Mouse (Mus musculus) heart, embryonic 11.5 days (tissue): ENCODE results near the gene Enthd1. TPM values are rescaled to one million over a fixed set of nuclear protein-coding genes. Genes with fewer than 3 reads are reported as not detected.

Experiments
- ATAC-seq: fragments of 200-750 bp; cut with Nextera tagmentation; replicated peaks from 2 replicates; pipeline ENCODE4 v1.8.0; 2017; ENCODE audit warnings: moderate library complexity; ENCODE audit not compliant: insufficient number of reproducible peaks, low FRiP score, low TSS enrichment
- H3K27ac ChIP-seq: fragments of 300-500 bp; sonication (generic); 2 replicates; pipeline ENCODE4 v1.5.1; 2014; ENCODE audit warnings: mild to moderate bottlenecking, low read depth, low read length
- H3K27me3 ChIP-seq: fragments of 300-500 bp; sonication (generic); 2 replicates; pipeline ENCODE4 v1.6.1; 2014; ENCODE audit warnings: mild to moderate bottlenecking, low read length, mixed read lengths; ENCODE audit not compliant: control insufficient read depth, insufficient read depth
- H3K36me3 ChIP-seq: fragments of 300-500 bp; sonication (generic); 2 replicates; pipeline ENCODE4 v1.6.1; 2014; ENCODE audit warnings: mild to moderate bottlenecking, low read length, moderate library complexity, mixed read lengths; ENCODE audit not compliant: control insufficient read depth, insufficient read depth
- H3K4me1 ChIP-seq: fragments of 300-500 bp; sonication (generic); 2 replicates; pipeline ENCODE4 v1.6.1; 2014; ENCODE audit warnings: low read length; ENCODE audit not compliant: control insufficient read depth, insufficient read depth
- H3K4me2 ChIP-seq: fragments of 300-500 bp; sonication (generic); 2 replicates; pipeline ENCODE4 v1.6.1; 2014; ENCODE audit warnings: mild to moderate bottlenecking, moderate library complexity
- H3K4me3 ChIP-seq: fragments of 300-500 bp; sonication (generic); 2 replicates; pipeline ENCODE4 v1.5.1; 2014; ENCODE audit warnings: low read depth, low read length
- H3K9ac ChIP-seq: fragments of 300-500 bp; sonication (generic); 2 replicates; pipeline ENCODE4 v1.6.1; 2014; ENCODE audit warnings: mild to moderate bottlenecking, low read depth, low read length, moderate library complexity
- H3K9me3 ChIP-seq: fragments of 300-500 bp; sonication (generic); replicated peaks from 2 replicates; pipeline ENCODE4 v1.6.1; 2016; ENCODE audit warnings: low read length; ENCODE audit not compliant: control insufficient read depth
- WGBS: fragments of 180-500 bp; shearing (Covaris S2); extraction: QIAGEN DNeasy Blood & Tissue Kit; methylation state at CpG from one replicate; pipeline ENCODE4 v1.1.7; 2014; ENCODE audit not compliant: insufficient replicate concordance; 5-methylcytosine and 5-hydroxymethylcytosine counted together
- polyA plus RNA-seq: library from polyadenylated mRNA; unstranded; fragments of >200 nt; fragmentation: Nextera tagmentation; extraction: Ambion mirVana; gene quantifications from 2 replicates; pipeline ENCODE4 v1.2.1, GENCODE M21; 2014

The Enthd1 gene
- polyA plus RNA-seq, 1 experiment from 2014 or later, result not detected

GRCm38 (mm10) chr15:80413070-80413469, 151.9 kb downstream of the Enthd1 start:
- WGBS, result 65% methylated on average over 4 of the region's 4 CpGs
- no peak overlapping the region for H3K4me2 ChIP-seq
- H3K4me3 ChIP-seq, result no peak overlapping the region
- H3K27ac ChIP-seq, result no peak overlapping the region
- ATAC-seq, result no peak
- no peaks in the 10 kb centered on the region for H3K9me3 ChIP-seq
- H3K9ac ChIP-seq, result no peak overlapping the region
- peaks cover 7% of the 10 kb centered on the region; the same call in 1 of the 2 replicates for H3K4me1 ChIP-seq
- no peaks in the 10 kb centered on the region; the same call in 1 of the 2 replicates for H3K27me3 ChIP-seq
- no peaks in the 10 kb centered on the region for H3K36me3 ChIP-seq

GRCm38 (mm10) chr15:80410661-80411060, 154.3 kb downstream of the Enthd1 start:
- no peak for ATAC-seq
- peaks cover 7% of the 10 kb centered on the region for H3K4me1 ChIP-seq
- WGBS, result 47% methylated on average over 7 of the region's 7 CpGs

GRCm38 (mm10) chr15:80407873-80408272, 157.1 kb downstream of the Enthd1 start:
- no peak overlapping the region for H3K4me3 ChIP-seq
- no peak for ATAC-seq
- no peak overlapping the region for H3K9ac ChIP-seq
- no peaks in the 10 kb centered on the region for H3K36me3 ChIP-seq
- peaks cover 7% of the 10 kb centered on the region for H3K4me1 ChIP-seq
- H3K27me3 ChIP-seq, result no peaks in the 10 kb centered on the region
- no peak overlapping the region for H3K4me2 ChIP-seq
- 23% methylated on average over 1 of the region's 1 CpGs for WGBS
- H3K9me3 ChIP-seq, result 0 out of 2 replicates have a peak, but pooled peaks cover 3% of the 10 kb centered on the region
- H3K27ac ChIP-seq, result no peak overlapping the region

More at GRCm38 (mm10) chr15:80410661-80411060, 154.3 kb downstream of the Enthd1 start:
- H3K4me3 ChIP-seq, result no peak overlapping the region
- H3K9me3 ChIP-seq, result no peaks in the 10 kb centered on the region
- H3K4me2 ChIP-seq, result no peak overlapping the region
- no peak overlapping the region for H3K27ac ChIP-seq
- H3K27me3 ChIP-seq, result no peaks in the 10 kb centered on the region
- H3K9ac ChIP-seq, result no peak overlapping the region
- no peaks in the 10 kb centered on the region for H3K36me3 ChIP-seq

Other genes with a start within 250 kb of the Enthd1 start
- 12.8 and 16.0 TPM in 2 replicates for gene Grap2, start 7.4 kb upstream of the Enthd1 start, polyA plus RNA-seq
- gene Fam83f, start 106.7 kb upstream of the Enthd1 start, polyA plus RNA-seq, result 0.19 TPM in 1 of 2 replicates, not detected in the other
- 16.7 and 17.9 TPM in 2 replicates for gene Tnrc6b, start 146.2 kb upstream of the Enthd1 start, polyA plus RNA-seq